Mouse (Mus musculus) layer of hippocampus, adult 2 months (tissue): ENCODE data around the gene Adal. TPM values are rescaled to one million over a fixed set of nuclear protein-coding genes. Genes with fewer than 3 reads are reported as not detected.
"Not testable (repeated sequence)": the region's sequence is repeated elsewhere in the genome, so short reads cannot be mapped to it uniquely, and the experiment has no call there.

Experiments
- DNase-seq, 2 experiments: peaks; one replicate each; pipeline ENCODE4 v3.0.0; 2022; ENCODE audit warnings: low spot score in 2 of 2
- H3K27ac ChIP-seq: fragments of 200-600 bp; 2 replicates; pipeline ENCODE4 v1.8.1; 2022
- H3K4me3 ChIP-seq: fragments of 200-600 bp; 2 replicates; pipeline ENCODE4 v1.8.1; 2022; ENCODE audit warnings: mild to moderate bottlenecking
- CTCF ChIP-seq: fragments of 200-600 bp; conservative IDR thresholded peaks from 2 replicates; pipeline ENCODE4 v1.8.1; 2022; ENCODE audit warnings: antibody characterized with exemption, mild to moderate bottlenecking, moderate library complexity
- long read RNA-seq, 2 experiments: library from polyadenylated mRNA; stranded (forward); transcript quantifications; one replicate each; pipeline ENCODE4 v2.0.0; 2021; ENCODE audit warnings: borderline mapping rate in 2 of 2
- total RNA-seq, 2 experiments: library from RNA; stranded (reverse); gene quantifications; 2 replicates each; pipeline ENCODE4 v1.2.3; 2021

Gene Adal
- total RNA-seq = 10 to 100 TPM; 17.6 to 17.9 TPM
- long read RNA-seq, experiment 1, partial matches to known transcripts = 1 of 7 reads
- long read RNA-seq, experiment 1, other reads (novel, unspliced or antisense) = 4 of 7 reads
- long read RNA-seq, experiment 2, partial matches to known transcripts = 0 of 13 reads
- long read RNA-seq, experiment 2, other reads (novel, unspliced or antisense) = 9 of 13 reads

- TF ChIP-seq CTCF = no peak
- Histone ChIP-seq H3K4me3 (peak within 1 kb of the TSS; percentile 68), H3K27ac (peak within 1 kb of the TSS; percentile 99)
- DNase-seq = peak; percentile 88 to 90
These were observed at the start of gene Adal, which contains the start of gene Lcmt2 for GRCm38 (mm10) chr2:121140018-121140882. Gene Adal, plus strand, starts transcription at chr2:121140428. Gene Lcmt2, minus strand, starts transcription at chr2:121140653.

GRCm38 (mm10) chr2:121102051-121102450, 38.2 kb upstream of the Adal start:
- peak; percentile 86 for TF ChIP-seq CTCF
- DNase-seq = peak; percentile 65 to 70
- H3K27ac ChIP-seq = no peak overlapping the region
- no peak overlapping the region for H3K4me3 ChIP-seq

GRCm38 (mm10) chr2:121105940-121106339, 34.3 kb upstream of the Adal start:
- no peak for TF ChIP-seq CTCF
- no peak for DNase-seq

GRCm38 (mm10) chr2:121109695-121110094, 30.5 kb upstream of the Adal start, which contains the start of gene Tgm7:
Gene Tgm7, minus strand, starts transcription at chr2:121109795.
- no peak for TF ChIP-seq CTCF
- H3K27ac ChIP-seq = no peak within 1 kb of the TSS
- DNase-seq = no peak
- H3K4me3 ChIP-seq = no peak within 1 kb of the TSS

More at GRCm38 (mm10) chr2:121105940-121106339, 34.3 kb upstream of the Adal start:
- Histone ChIP-seq H3K27ac (no peak overlapping the region), H3K4me3 (no peak overlapping the region)

GRCm38 (mm10) chr2:121115418-121115817, 24.8 kb upstream of the Adal start:
- DNase-seq = no peak
- no peak for TF ChIP-seq CTCF
- H3K27ac ChIP-seq = no peak overlapping the region
- no peak overlapping the region for H3K4me3 ChIP-seq

- Histone ChIP-seq H3K27ac (no peak overlapping the region), H3K4me3 (no peak overlapping the region)
- no peak for TF ChIP-seq CTCF
- DNase-seq = no peak
These were observed 21.0 kb upstream of the Adal start for GRCm38 (mm10) chr2:121119260-121119659.

GRCm38 (mm10) chr2:121126302-121126701, 13.9 kb upstream of the Adal start:
- not testable (repeated sequence) for H3K4me3 ChIP-seq, DNase-seq

GRCm38 (mm10) chr2:121127536-121127935, 12.7 kb upstream of the Adal start:
- Histone ChIP-seq H3K4me3 (no peak overlapping the region), H3K27ac (no peak overlapping the region)
- TF ChIP-seq CTCF = no peak
- DNase-seq = no peak

More at GRCm38 (mm10) chr2:121126302-121126701, 13.9 kb upstream of the Adal start:
- H3K27ac ChIP-seq = not testable (repeated sequence)

- TF ChIP-seq CTCF = no peak
- no peak overlapping the region for H3K27ac ChIP-seq
- no peak for DNase-seq
- no peak overlapping the region for H3K4me3 ChIP-seq
These were observed 11.2 kb upstream of the Adal start for GRCm38 (mm10) chr2:121128865-121129620.

GRCm38 (mm10) chr2:121132822-121133221, 7.4 kb upstream of the Adal start:
- Histone ChIP-seq H3K27ac (no peak overlapping the region), H3K4me3 (no peak overlapping the region)
- no peak for TF ChIP-seq CTCF
- DNase-seq = no peak

- H3K4me3 ChIP-seq = no peak overlapping the region
- H3K27ac ChIP-seq = no peak overlapping the region
- TF ChIP-seq CTCF = no peak; the same call in 1 of the 2 replicates
- DNase-seq = no peak
These were observed 2.9 kb upstream of the Adal start for GRCm38 (mm10) chr2:121137371-121137770.

- peak in 1 of 2 experiments; percentile 7 for DNase-seq
- Histone ChIP-seq H3K4me3 (peak overlapping the region; percentile 68), H3K27ac (peak overlapping the region; percentile 99)
- no peak for TF ChIP-seq CTCF
These were observed 786 bp upstream of the Adal start for GRCm38 (mm10) chr2:121139266-121140017.
